Mouse (Mus musculus): ENCODE results near the gene Postn.

DNA sequence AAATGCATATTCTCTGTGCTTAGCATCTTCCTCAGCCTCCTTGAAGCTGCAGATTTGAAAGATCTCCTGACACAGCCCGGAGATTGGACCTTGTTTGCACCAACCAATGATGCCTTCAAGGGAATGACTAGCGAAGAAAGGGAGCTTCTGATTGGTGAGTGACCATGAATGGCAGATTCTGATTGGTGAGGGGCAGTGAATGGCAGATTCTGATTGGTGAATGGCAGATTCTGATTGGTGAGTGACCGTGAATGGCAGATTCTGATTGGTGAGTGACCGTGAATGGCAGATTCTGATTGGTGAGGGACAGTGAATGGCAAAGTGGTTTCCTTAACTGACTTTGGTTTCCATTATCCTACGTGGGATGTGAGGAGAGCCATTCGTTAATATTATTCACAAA, 15.1 kb downstream of the Postn start:
- TF ChIP-seq POLR2A (IDR thresholded peaks at IDR 0.05; ENCODE audit: insufficient read depth, low read length) (no peak), CTCF (IDR thresholded peaks at IDR 0.05; ENCODE audit: low read depth, low read length) (no peak)
